Mouse (Mus musculus) limb, embryonic 10.5 days (tissue): Measurements from ENCODE around the gene Sh3gl1. TPM values are rescaled to one million over a fixed set of nuclear protein-coding genes. Genes with fewer than 3 reads are reported as not detected.
"Not testable (repeated sequence)": the region's sequence is repeated elsewhere in the genome, so short reads cannot be mapped to it uniquely, and the experiment has no call there.

Experiments used
- DNase-seq: peaks from one replicate; pipeline ENCODE4 v3.0.0-alpha.2; 2017; ENCODE audit warnings: low spot score
- H3K27ac ChIP-seq: fragments of 300-500 bp; sonication (generic); 2 replicates; pipeline ENCODE4 v1.5.1; 2016; ENCODE audit warnings: mild to moderate bottlenecking
- H3K27me3 ChIP-seq: fragments of 300-500 bp; sonication (generic); 2 replicates; pipeline ENCODE4 v1.6.1; 2016; ENCODE audit warnings: low read depth, mild to moderate bottlenecking; ENCODE audit not compliant: poor library complexity, severe bottlenecking
- H3K36me3 ChIP-seq: fragments of 300-500 bp; sonication (generic); 2 replicates; pipeline ENCODE4 v1.6.1; 2016; ENCODE audit warnings: mild to moderate bottlenecking, moderate library complexity
- H3K4me1 ChIP-seq: fragments of 300-500 bp; sonication (generic); 2 replicates; pipeline ENCODE4 v1.6.1; 2016
- H3K4me3 ChIP-seq: fragments of 300-500 bp; sonication (generic); 2 replicates; pipeline ENCODE4 v1.5.1; 2016; ENCODE audit warnings: mild to moderate bottlenecking, moderate library complexity
- H3K9me3 ChIP-seq: fragments of 300-500 bp; sonication (generic); replicated peaks from 2 replicates; pipeline ENCODE4 v1.6.1; 2016; ENCODE audit warnings: mild to moderate bottlenecking
- WGBS: fragments of 180-500 bp; shearing (Covaris S2); methylation state at CpG from one replicate; pipeline ENCODE4 v1.1.7; 2016; 5-methylcytosine and 5-hydroxymethylcytosine counted together
- polyA plus RNA-seq: library from polyadenylated mRNA; unstranded; fragments of >200 nt; fragmentation: Nextera tagmentation; extraction: Ambion mirVana; gene quantifications from 2 replicates; pipeline ENCODE4 v1.2.1, GENCODE M21; 2016

Gene Sh3gl1
- 181 and 187 TPM in 2 replicates for polyA plus RNA-seq

DNA sequence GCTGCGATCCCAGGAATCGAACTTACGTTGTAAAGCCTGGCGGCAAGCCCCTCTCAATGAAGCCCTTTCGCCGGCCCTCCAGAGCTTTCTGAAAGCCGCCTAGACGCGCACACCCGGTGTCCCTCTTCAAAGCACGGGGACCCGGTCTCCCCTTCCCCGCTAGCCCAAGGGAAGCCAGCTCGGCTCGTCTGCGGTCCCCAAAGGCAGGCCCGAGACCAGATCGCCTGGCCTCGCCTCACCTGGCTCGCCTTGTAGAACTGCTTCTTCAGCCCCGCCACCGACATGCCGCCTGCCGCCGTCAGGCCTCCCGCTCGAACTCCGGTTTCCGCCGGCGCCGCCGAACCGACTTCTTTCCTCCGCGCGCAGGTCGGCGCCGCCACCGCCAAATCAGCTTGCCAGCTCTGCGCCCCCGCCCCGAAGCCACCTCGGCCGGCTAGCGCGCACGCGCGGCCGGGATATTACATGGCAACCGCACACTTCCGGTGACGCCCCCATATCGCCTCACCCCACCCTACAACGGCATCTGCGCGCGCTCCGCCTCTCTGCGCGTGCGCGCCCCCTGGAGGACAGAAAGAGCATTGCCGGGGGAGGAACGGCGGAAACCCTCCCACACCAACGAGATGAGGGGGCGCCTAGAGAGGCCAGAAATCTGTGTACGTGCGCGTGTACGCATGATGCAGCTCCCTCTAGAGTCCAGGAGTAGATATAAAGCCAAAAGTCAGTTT, at the start of gene Sh3gl1:
Sh3gl1 (minus strand) TSS at position 460 of the 725 bp plus-strand sequence.
- DNase-seq = peak; percentile 100
- H3K36me3 ChIP-seq = peaks cover 39% of the 10 kb centered on the region
- WGBS = under 1% methylated on average over 74 of the region's 74 CpGs
- no peaks in the 10 kb centered on the region for H3K9me3 ChIP-seq
- peak within 1 kb of the TSS; percentile 93 for H3K27ac ChIP-seq
- no peaks in the 10 kb centered on the region for H3K27me3 ChIP-seq
- H3K4me1 ChIP-seq = peaks cover 30% of the 10 kb centered on the region
- peak within 1 kb of the TSS; percentile 91 for H3K4me3 ChIP-seq

DNA sequence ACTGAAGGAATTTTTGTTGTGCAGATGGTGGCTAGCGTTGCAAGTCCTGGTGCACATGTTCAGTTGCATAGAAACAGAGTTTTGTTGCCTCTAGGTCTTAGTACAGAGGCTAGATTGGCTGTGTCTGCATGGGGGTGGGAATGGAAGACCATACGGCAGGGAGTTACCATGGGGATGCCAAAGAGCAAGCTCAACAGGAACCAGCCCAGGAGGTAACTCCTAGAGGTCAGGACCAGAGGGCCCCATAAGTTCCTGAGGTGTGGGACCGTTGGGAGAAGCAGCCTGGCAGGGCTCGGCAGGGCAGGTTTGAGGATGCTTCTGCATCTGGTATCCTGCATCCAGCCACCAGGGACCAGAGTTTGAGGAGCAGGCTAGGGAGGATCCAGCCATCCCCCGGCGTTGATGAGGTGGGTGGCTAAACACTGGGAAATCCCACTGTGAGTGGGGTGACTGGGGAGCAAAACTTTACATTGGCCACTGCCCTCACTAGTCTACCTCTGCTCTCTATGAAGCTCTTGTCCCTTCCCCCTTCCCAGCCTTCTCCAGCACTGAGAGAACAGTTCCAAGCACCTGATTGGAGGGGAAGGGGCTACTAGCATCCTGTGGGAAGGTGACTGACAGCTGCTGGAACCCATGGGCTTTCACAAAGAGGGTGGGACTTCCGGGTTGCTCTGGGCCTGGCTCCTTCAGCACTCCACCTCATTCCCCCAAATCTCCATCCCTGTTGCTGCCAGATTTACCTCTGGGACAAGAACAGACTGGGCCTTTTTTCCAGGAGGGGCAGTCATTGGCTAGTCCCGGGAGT, 44.5 kb upstream of the Sh3gl1 start:
- peak; percentile 80 for DNase-seq
- 12% methylated on average over 8 of the region's 8 CpGs for WGBS
- peaks cover 39% of the 10 kb centered on the region for H3K36me3 ChIP-seq
- H3K4me3 ChIP-seq = peak overlapping the region; percentile 86
- peak overlapping the region; percentile 86 for H3K27ac ChIP-seq
- H3K9me3 ChIP-seq = no peaks in the 10 kb centered on the region
- H3K27me3 ChIP-seq = no peaks in the 10 kb centered on the region
- peaks cover 29% of the 10 kb centered on the region for H3K4me1 ChIP-seq

DNA sequence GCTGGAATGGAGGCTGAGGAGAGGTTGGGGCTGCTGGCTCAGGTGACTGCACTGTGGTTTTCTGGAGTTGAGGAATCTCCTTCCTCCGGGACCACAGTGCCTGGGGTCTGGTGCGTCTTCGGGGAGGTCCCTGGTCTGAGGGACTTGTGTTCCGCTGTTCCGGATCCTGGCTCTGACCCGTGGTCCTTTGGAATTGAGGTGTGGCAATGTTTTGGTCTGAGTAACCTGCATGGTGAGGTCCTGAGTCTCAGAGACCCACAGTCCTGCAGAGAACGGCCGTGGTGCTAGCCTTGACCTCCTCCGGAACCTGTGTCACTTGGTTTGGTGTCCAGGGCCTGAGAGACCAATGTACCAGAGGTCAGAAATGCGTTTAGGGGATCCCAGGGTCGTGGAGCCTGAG, 43.5 kb upstream of the Sh3gl1 start:
- Histone ChIP-seq H3K4me3 (peak overlapping the region; percentile 86), H3K4me1 (peaks cover 37% of the 10 kb centered on the region), H3K27ac (peak overlapping the region; percentile 86), H3K36me3 (peaks cover 29% of the 10 kb centered on the region), H3K27me3 (no peaks in the 10 kb centered on the region), H3K9me3 (no peaks in the 10 kb centered on the region)
- 3% methylated on average over 11 of the region's 11 CpGs for WGBS
- DNase-seq = no peak

DNA sequence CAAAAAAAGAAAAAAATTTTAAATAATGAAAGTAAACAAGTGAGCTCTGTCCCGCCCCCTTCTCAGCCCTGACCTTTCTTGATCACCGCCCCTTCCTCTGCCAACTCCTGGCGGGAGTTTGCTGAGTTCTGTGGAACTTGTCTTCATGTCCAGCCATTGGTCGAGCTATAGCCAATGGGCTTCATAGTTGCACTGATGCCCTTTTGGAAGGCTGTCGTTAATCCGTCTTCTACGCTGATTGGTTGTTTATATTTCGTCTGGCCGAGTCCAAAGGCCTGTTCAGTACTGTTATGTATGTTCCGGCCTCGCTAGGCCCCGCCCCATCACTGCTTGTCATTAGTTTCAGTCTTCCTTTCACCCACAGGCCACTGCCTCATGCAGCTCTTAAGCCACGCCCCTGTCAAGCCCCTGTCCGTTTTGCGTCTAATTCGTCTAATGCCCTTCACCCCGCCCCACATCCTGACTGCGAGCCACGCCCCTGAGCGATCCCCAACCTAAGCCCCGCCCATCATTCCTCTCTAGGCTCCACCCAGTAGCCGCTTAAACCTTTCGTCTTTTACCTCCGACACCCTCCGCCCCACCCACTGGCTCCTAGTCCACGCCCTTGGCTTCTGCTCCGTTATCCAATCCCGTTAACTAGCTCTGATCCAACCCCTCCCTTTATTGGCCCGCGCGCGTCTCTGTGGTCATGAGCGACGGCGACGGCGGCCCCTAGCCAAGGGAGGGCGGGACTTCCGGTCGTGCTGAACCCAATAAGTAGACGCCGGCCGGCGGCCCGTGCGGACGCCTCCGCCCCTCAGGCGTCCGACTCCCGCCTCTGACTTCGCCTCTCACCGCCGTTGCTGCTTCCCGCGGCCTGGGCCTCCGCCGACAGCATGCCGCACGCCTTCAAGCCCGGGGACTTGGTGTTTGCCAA, 42.7 kb upstream of the Sh3gl1 start, which contains the start of gene Hdgfl2:
Hdgfl2 (plus strand) TSS at position 755 of the 916 bp plus-strand sequence.
- peak; percentile 98 for DNase-seq
- H3K9me3 ChIP-seq = no peaks in the 10 kb centered on the region
- H3K4me3 ChIP-seq = peak within 1 kb of the TSS; percentile 86
- H3K4me1 ChIP-seq = peaks cover 43% of the 10 kb centered on the region
- H3K36me3 ChIP-seq = peaks cover 22% of the 10 kb centered on the region
- no peaks in the 10 kb centered on the region for H3K27me3 ChIP-seq
- under 1% methylated on average over 61 of the region's 61 CpGs for WGBS
- H3K27ac ChIP-seq = peak within 1 kb of the TSS; percentile 86

DNA sequence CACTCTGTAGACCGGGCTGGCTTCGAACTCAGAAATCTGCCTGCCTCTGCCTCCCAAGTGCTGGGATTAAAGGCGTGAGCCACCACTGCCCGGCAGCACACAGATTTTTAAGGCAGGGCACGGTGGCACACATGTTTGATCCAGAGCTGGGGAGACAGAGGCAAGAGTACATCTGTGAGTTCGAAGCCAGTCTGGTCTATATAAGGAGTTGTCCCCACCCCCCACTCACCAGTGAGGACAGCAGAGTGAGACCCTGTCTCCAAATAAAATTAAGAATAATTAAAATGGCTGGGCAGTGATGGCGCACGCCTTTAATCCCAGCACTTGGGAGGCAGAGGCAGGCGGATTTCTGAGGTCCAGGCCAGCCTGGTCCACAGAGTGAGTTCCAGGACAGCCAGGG, 41.9 kb upstream of the Sh3gl1 start:
- H3K27me3 ChIP-seq, H3K9me3 ChIP-seq, DNase-seq: not testable (repeated sequence)
- H3K4me3 ChIP-seq = peak overlapping the region; percentile 86
- peaks cover 16% of the 10 kb centered on the region for H3K36me3 ChIP-seq
- H3K4me1 ChIP-seq = peaks cover 51% of the 10 kb centered on the region
- peak overlapping the region; percentile 86; the same call in 1 of the 2 replicates for H3K27ac ChIP-seq
- 63% methylated on average over 9 of the region's 9 CpGs for WGBS

DNA sequence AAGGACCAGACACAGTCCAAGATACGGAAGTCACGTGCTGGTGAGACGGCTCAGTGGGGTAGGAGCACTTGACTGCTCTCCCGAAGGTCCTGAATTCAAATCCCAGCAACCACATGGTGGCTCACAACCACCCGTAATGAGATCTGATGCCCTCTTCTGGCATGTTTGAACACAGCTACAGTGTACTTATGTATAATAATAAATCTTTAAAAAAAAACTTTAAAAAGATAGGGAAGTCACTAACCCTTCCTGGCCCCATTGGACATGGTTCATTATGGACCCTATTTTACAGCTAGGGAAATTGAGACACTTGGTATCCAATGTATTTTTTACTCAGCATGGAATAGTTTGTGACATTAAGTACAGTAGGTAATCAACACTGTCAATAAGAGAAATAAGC, 41.1 kb upstream of the Sh3gl1 start:
- H3K27me3 ChIP-seq = no peaks in the 10 kb centered on the region
- no peak for DNase-seq
- no peaks in the 10 kb centered on the region for H3K9me3 ChIP-seq
- H3K4me1 ChIP-seq = peaks cover 59% of the 10 kb centered on the region
- 94% methylated on average over 5 of the region's 5 CpGs for WGBS
- no peak overlapping the region for H3K27ac ChIP-seq
- H3K36me3 ChIP-seq = peaks cover 13% of the 10 kb centered on the region
- no peak overlapping the region for H3K4me3 ChIP-seq

DNA sequence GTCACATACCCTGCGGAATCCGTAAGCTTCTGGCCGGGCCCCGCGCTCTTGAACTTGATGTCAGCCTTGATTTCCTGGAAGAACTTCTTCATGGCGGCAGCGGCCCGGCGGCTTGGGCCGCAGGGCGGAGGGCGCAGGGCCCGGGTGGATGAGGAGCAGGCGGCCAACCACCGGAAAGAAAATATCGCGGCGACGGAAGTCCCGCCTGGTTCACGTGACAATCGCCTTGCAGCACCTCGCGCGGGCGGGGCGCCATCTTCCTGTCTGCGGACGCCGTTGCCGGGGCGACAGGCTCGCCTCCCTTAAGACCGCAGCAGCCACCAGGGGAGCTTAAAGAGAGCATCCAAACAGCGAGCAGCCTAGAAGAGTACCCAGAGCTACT, 38.4 kb upstream of the Sh3gl1 start, which contains the start of gene Ubxn6:
Ubxn6 (minus strand) TSS at position 202 of the 382 bp plus-strand sequence.
- H3K27me3 ChIP-seq = no peaks in the 10 kb centered on the region
- DNase-seq = peak; percentile 98
- peaks cover 32% of the 10 kb centered on the region for H3K36me3 ChIP-seq
- H3K4me3 ChIP-seq = peak within 1 kb of the TSS; percentile 70
- H3K27ac ChIP-seq = peak within 1 kb of the TSS; percentile 88
- WGBS = under 1% methylated on average over 35 of the region's 35 CpGs
- no peaks in the 10 kb centered on the region for H3K9me3 ChIP-seq
- H3K4me1 ChIP-seq = peaks cover 35% of the 10 kb centered on the region

DNA sequence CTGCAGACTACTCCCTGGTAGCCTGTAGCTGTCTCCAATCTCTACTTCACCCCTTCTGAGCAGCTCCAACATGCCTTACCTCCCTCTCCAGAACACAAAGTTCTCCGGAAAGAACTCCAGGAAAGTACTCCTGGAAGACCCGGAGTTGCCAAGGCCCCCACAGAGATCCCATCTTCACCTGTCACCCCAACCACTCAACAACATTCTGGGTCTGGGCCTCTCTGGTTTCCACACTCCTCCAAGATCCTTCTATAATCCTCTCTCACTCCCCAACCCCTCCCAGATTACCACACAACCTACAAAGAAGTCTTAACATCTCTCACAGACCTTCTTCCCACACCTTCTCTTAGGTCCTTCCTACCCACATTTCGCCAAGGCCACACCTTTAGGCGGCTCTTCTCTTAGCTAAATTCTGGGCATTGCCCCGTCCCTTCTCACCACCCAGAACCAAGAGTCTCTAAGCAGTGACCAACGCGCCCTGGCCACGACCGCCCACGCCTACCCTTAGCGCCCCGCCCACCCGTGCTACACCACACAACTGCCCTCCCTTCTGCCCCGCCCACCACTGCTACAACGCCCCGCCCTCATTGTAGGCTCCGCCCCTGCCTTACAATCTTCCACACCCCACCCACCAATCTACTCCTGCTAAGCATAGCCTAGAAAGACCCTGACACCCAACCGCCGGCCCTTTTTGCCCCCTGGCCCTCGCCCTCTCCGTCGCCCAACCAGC, 37.8 kb upstream of the Sh3gl1 start:
- Histone ChIP-seq H3K27me3 (no peaks in the 10 kb centered on the region), H3K4me1 (peaks cover 35% of the 10 kb centered on the region), H3K27ac (peak overlapping the region; percentile 88), H3K4me3 (peak overlapping the region; percentile 70), H3K36me3 (peaks cover 38% of the 10 kb centered on the region), H3K9me3 (no peaks in the 10 kb centered on the region)
- WGBS = 8% methylated on average over 22 of the region's 22 CpGs
- DNase-seq = peak; percentile 87

DNA sequence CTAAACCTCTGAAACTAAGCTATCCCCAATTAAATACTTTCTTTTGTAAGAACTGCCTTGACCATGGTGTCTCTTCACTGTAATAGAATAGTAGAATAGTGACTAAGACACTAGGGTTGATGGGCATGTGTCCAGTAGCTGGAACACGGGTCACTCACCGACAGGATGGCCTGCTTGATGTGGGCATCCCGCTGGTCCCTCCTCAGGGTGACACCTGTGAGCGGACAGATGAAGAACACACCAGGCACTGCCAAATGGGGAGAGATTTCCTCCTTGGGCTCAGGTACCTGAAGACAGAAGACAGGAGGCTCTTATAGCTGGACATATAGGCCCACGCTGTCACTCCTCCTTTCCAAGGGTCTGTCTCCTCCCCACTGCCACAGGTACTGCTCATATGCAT, 35.8 kb upstream of the Sh3gl1 start:
- WGBS = 95% methylated on average over 5 of the region's 5 CpGs
- peaks cover 32% of the 10 kb centered on the region for H3K4me1 ChIP-seq
- peaks cover 58% of the 10 kb centered on the region for H3K36me3 ChIP-seq
- H3K27ac ChIP-seq = no peak overlapping the region
- no peaks in the 10 kb centered on the region for H3K9me3 ChIP-seq
- DNase-seq = no peak
- no peak overlapping the region; the same call in 1 of the 2 replicates for H3K4me3 ChIP-seq
- no peaks in the 10 kb centered on the region for H3K27me3 ChIP-seq

DNA sequence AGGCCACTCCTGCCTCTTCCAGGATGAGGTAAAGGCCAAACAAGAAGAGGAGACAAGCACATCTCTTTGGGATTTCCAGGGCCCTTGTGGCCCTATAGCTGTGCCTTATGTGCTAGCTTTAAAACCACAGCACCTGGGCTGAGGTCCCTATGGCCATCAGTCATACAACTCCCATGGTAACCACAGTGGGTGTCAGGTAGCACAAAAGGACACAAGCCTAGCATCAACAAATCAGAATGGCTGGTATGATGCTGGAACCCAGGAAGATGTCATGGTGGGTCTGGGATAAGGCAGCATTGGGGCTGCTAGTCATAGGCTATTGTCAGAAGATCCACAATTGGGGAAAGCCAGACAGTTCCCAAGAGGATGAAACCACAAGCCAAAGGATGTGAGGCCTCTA, 34.7 kb upstream of the Sh3gl1 start:
- Histone ChIP-seq H3K36me3 (peaks cover 69% of the 10 kb centered on the region), H3K4me1 (peaks cover 32% of the 10 kb centered on the region), H3K27ac (no peak overlapping the region), H3K9me3 (no peaks in the 10 kb centered on the region), H3K27me3 (no peaks in the 10 kb centered on the region), H3K4me3 (no peak overlapping the region)
- no peak for DNase-seq

DNA sequence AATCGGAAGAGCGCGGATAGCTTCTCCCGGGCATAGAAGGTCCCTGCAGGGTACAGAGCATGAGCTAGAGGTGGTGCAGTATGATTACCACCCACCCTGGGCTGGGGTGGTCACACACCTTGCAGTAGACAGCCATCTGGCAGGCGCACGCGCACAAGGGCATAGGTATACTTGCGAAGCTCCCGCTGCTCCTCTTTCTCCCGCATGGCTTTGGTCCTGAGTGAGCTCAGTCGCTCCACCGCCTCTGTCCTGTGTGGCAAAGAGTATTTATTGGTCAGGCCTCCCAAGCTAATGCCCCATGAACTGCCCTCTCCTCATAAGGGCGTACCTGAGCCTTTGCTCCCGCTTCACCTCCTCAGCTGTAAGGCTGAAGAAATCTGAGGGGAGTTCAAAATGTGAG, 32.6 kb upstream of the Sh3gl1 start:
- Histone ChIP-seq H3K4me1 (peaks cover 17% of the 10 kb centered on the region), H3K27ac (no peak overlapping the region), H3K9me3 (no peaks in the 10 kb centered on the region), H3K27me3 (no peaks in the 10 kb centered on the region), H3K4me3 (no peak overlapping the region), H3K36me3 (peaks cover 90% of the 10 kb centered on the region)
- 95% methylated on average over 14 of the region's 14 CpGs for WGBS
- no peak for DNase-seq

DNA sequence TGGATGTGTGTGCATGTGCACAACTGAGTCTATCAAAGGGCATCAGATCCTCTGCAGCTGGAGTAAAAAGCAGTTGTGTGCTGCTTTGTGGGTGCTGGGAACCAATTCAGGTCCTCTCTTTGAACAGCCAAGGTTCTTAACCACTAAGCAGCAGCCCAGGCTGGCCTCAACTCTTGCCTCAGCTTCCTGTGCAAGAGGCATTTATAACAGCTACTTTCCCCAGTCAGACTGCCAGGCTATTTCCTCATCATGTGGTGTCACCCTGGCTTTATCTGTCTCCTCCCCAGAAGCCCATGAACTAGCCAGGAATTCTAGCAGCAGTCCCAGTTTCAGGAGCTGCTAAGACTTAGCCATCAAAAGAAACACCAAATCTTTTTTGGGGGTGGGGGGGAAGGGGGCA, 30.0 kb upstream of the Sh3gl1 start:
- H3K36me3 ChIP-seq = peaks cover 100% of the 10 kb centered on the region
- no peak for DNase-seq
- H3K4me3 ChIP-seq = no peak overlapping the region
- H3K27me3 ChIP-seq = no peaks in the 10 kb centered on the region
- H3K4me1 ChIP-seq = no peaks in the 10 kb centered on the region
- H3K27ac ChIP-seq = no peak overlapping the region
- H3K9me3 ChIP-seq = no peaks in the 10 kb centered on the region
